Mouse (Mus musculus) forebrain, embryonic 11.5 days (tissue): Measurements from ENCODE around the gene Slc37a3. TPM values are rescaled to one million over a fixed set of nuclear protein-coding genes. Genes with fewer than 3 reads are reported as not detected.

Experiments
- ATAC-seq: fragments of 200-750 bp; cut with Nextera tagmentation; replicated peaks from 2 replicates; pipeline ENCODE4 v1.8.0; 2017; ENCODE audit warnings: moderate TSS enrichment; ENCODE audit not compliant: low FRiP score
- DNase-seq: peaks from one replicate; pipeline ENCODE4 v3.0.0-alpha.2; 2017; ENCODE audit warnings: low spot score
- H3K27ac ChIP-seq: fragments of 300-500 bp; sonication (generic); 2 replicates; pipeline ENCODE4 v1.5.1; 2014; ENCODE audit warnings: low read depth, low read length
- H3K27me3 ChIP-seq: fragments of 300-500 bp; sonication (generic); 2 replicates; pipeline ENCODE4 v1.6.1; 2014; ENCODE audit warnings: mild to moderate bottlenecking, low read length, mixed read lengths; ENCODE audit not compliant: control insufficient read depth, insufficient read depth
- H3K36me3 ChIP-seq: fragments of 300-500 bp; sonication (generic); 2 replicates; pipeline ENCODE4 v1.6.1; 2014; ENCODE audit warnings: mild to moderate bottlenecking, low read length, moderate library complexity, mixed read lengths; ENCODE audit not compliant: control insufficient read depth, insufficient read depth
- H3K4me1 ChIP-seq: fragments of 300-500 bp; sonication (generic); replicated peaks from 2 replicates; pipeline ENCODE4 v1.6.1; 2014; ENCODE audit warnings: low read length, mixed read lengths; ENCODE audit not compliant: control insufficient read depth, insufficient read depth
- H3K4me2 ChIP-seq: fragments of 300-500 bp; sonication (generic); 2 replicates; pipeline ENCODE4 v1.6.1; 2014; ENCODE audit warnings: low read depth, mild to moderate bottlenecking, low read length, moderate library complexity, mixed read lengths; ENCODE audit not compliant: severe bottlenecking
- H3K4me3 ChIP-seq: fragments of 300-500 bp; sonication (generic); 2 replicates; pipeline ENCODE4 v1.5.1; 2014; ENCODE audit warnings: low read depth, low read length
- H3K9ac ChIP-seq: fragments of 300-500 bp; sonication (generic); 2 replicates; pipeline ENCODE4 v1.6.1; 2014; ENCODE audit warnings: low read length
- H3K9me3 ChIP-seq: fragments of 300-500 bp; sonication (generic); 2 replicates; pipeline ENCODE4 v1.6.1; 2016; ENCODE audit warnings: low read length, mixed read lengths; ENCODE audit not compliant: control insufficient read depth
- WGBS: fragments of 180-500 bp; shearing (Covaris S2); extraction: QIAGEN DNeasy Blood & Tissue Kit; methylation state at CpG from one replicate; pipeline ENCODE4 v1.1.7; 2014; 5-methylcytosine and 5-hydroxymethylcytosine counted together
- polyA plus RNA-seq: library from polyadenylated mRNA; unstranded; fragments of >200 nt; fragmentation: Nextera tagmentation; extraction: Ambion mirVana; gene quantifications from 2 replicates; pipeline ENCODE4 v1.2.1, GENCODE M21; 2014

Gene Slc37a3
- 36.7 and 39.4 TPM in 2 replicates for polyA plus RNA-seq

DNA sequence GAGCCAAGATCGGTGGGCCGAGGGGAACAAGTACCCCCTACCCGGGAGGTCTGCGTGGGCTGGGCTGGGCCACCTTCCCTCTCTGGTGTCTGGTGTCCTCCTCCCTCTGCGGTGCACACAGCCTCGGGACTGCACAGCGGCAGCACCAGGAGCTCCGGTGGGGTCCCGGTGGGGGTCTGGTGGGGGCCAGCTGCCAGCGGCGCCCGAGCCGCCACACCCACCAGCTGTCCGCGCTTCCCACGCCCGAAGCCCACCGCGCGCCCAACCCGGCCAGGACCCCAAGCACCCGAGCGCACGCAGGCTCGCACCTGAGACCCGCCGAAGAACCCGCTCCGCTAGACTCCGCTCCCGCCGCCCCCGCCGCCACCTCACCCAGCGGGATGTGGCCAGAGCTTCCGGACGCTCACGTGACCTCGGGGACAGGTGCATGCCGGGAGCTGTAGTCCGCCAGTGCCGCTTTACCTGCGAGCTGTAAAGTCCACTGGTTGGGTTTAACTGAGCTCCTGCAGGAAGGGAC lies at the start of gene Slc37a3:
TSS of gene Slc37a3 (minus strand) at position 365 of the 517 bp plus-strand sequence.
- WGBS: 0% methylated on average over 43 of the region's 43 CpGs
- Histone ChIP-seq H3K4me2 (peak within 1 kb of the TSS; percentile 83), H3K27me3 (peaks cover 2% of the 10 kb centered on the region; the same call in 1 of the 2 replicates), H3K9me3 (no peaks in the 10 kb centered on the region), H3K4me3 (peak within 1 kb of the TSS; percentile 93), H3K9ac (peak within 1 kb of the TSS; percentile 88), H3K27ac (no peak within 1 kb of the TSS), H3K4me1 (0 out of 2 replicates have a peak, but pooled peaks cover 4% of the 10 kb centered on the region), H3K36me3 (no peaks in the 10 kb centered on the region)
- peak; percentile 92 for ATAC-seq
- peak; percentile 94 for DNase-seq

DNA sequence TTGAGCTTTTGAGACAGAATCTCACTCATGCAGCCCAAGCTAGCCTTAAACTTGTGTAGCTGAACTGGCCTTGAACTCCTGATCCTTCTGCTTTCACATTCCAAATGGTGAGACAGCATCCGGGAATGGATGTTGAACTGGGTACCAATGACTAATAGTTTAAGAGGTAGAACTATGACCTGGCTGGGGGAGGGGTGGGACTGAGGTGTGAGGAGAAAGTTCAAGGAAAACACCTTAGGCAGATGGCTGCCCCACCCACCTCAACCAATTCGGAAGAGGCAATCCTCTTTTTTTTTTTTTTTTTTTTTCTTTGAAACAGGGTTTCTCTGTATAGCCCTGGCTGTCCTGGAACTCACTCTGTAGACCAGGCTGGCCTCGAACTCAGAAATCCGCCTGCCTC lies 49.2 kb upstream of the Slc37a3 start:
- Histone ChIP-seq H3K9ac (no peak overlapping the region), H3K4me2 (no peak overlapping the region), H3K4me1 (no peaks in the 10 kb centered on the region), H3K9me3 (no peaks in the 10 kb centered on the region), H3K27ac (no peak overlapping the region), H3K4me3 (no peak overlapping the region), H3K36me3 (no peaks in the 10 kb centered on the region), H3K27me3 (no peaks in the 10 kb centered on the region)
- no peak for DNase-seq
- WGBS: 87% methylated on average over 4 of the region's 4 CpGs
- ATAC-seq: no peak

DNA sequence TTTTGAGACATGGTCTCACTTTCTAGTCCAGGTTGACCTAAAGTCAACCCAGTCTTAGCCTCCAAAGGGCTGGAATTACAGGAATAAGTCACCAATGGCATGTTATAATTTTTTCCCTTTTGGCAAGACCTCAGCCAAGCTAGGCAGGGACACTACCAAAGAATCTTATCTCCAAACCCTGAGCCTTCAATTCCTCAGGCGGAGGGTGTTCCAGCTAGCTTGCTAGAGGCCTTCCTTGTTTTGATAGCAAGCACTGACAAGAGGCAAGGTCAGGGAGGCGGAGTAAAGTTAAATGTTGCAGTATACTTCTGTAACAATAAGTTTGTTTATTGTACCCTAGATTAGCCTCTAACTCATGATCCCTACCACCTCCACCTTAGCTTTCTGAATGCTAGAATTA lies 47.7 kb upstream of the Slc37a3 start:
- no peaks in the 10 kb centered on the region for H3K9me3 ChIP-seq
- H3K9ac ChIP-seq: no peak overlapping the region
- no peak for ATAC-seq
- no peaks in the 10 kb centered on the region for H3K27me3 ChIP-seq
- no peaks in the 10 kb centered on the region for H3K4me1 ChIP-seq
- 99% methylated on average over 2 of the region's 2 CpGs for WGBS
- no peak overlapping the region for H3K27ac ChIP-seq
- H3K4me3 ChIP-seq: no peak overlapping the region
- no peak overlapping the region for H3K4me2 ChIP-seq
- H3K36me3 ChIP-seq: no peaks in the 10 kb centered on the region
- DNase-seq: no peak

DNA sequence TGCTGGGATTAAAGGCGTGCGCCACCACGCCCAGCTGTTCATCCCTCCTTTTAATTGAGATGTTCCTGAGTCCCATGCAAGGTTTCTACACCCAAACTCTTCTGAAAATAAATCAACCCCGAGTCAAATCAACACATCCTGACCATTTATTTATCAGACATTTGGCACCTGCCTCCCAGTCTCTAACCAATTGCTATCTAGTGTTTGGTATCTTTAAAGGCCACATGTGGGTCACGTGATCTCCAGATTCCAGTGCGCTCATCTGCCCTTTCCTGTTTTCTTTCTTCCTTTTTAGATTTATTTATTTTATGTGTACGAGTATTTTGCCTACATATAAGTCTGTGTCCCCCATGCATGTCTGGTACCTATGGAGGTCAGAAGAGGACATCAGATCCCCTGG lies 46.2 kb upstream of the Slc37a3 start:
- ATAC-seq: no peak

DNA sequence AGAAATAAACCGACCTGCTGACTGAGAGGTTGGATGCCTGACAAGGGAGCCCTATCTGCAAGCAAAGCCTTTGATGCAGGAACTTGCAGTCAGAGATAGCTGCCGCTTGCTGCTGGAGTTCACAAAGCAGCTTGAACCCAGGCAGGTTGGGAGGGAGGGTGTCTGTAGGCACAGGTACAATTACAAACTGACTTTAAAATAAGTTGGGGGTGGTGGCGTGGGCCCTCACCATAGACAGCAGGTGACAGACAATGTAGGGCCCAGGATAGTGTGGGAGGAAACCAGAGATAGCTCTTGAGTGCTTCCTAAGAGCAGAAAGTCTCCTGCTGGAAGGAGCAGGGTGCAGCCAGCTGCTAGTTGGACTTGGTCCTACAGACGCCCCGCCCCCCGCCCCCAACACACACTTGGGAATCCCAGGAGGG lies 45.7 kb upstream of the Slc37a3 start:
- no peaks in the 10 kb centered on the region for H3K9me3 ChIP-seq
- H3K27ac ChIP-seq: no peak overlapping the region
- ATAC-seq (no peak), DNase-seq (no peak)
- no peak overlapping the region for H3K9ac ChIP-seq
- H3K4me1 ChIP-seq: peaks cover 5% of the 10 kb centered on the region; the same call in 1 of the 2 replicates
- H3K4me2 ChIP-seq: no peak overlapping the region
- H3K27me3 ChIP-seq: no peaks in the 10 kb centered on the region
- WGBS: 78% methylated on average over 6 of the region's 6 CpGs
- no peak overlapping the region for H3K4me3 ChIP-seq
- H3K36me3 ChIP-seq: no peaks in the 10 kb centered on the region

More for the DNA sequence above, 46.2 kb upstream of the Slc37a3 start:
- Histone ChIP-seq H3K9ac (no peak overlapping the region), H3K27me3 (no peaks in the 10 kb centered on the region), H3K36me3 (no peaks in the 10 kb centered on the region), H3K4me3 (no peak overlapping the region), H3K4me2 (no peak overlapping the region), H3K27ac (no peak overlapping the region), H3K4me1 (peaks cover 5% of the 10 kb centered on the region; the same call in 1 of the 2 replicates), H3K9me3 (no peaks in the 10 kb centered on the region)
- WGBS: 92% methylated on average over 7 of the region's 7 CpGs
- no peak for DNase-seq

DNA sequence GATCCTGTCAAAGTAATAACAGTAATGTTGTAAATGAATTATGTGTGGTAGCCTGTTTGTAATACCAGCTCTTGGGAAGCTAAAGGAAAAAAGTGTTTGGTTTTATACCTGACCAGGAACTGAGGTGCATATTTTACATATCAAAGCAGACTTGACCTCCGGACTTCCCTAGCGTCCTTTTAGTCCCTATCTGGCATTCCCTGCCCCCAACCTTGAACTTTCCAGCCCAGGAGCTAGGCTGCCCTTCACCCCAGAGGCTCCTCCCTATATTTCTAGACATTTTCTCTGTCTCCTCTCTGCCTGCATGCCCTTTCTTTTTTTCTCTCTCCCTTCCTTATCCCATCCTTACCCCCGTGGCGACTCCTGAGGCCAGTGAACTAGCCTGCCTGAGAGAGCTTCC lies 43.4 kb upstream of the Slc37a3 start:
- H3K27ac ChIP-seq: no peak overlapping the region
- H3K36me3 ChIP-seq: no peaks in the 10 kb centered on the region
- no peaks in the 10 kb centered on the region for H3K9me3 ChIP-seq
- DNase-seq (no peak), ATAC-seq (no peak)
- no peak overlapping the region for H3K9ac ChIP-seq
- no peaks in the 10 kb centered on the region for H3K27me3 ChIP-seq
- WGBS: 41% methylated on average over 4 of the region's 4 CpGs
- no peak overlapping the region; the same call in 1 of the 2 replicates for H3K4me3 ChIP-seq
- H3K4me1 ChIP-seq: peaks cover 5% of the 10 kb centered on the region; the same call in 1 of the 2 replicates
- H3K4me2 ChIP-seq: no peak overlapping the region

DNA sequence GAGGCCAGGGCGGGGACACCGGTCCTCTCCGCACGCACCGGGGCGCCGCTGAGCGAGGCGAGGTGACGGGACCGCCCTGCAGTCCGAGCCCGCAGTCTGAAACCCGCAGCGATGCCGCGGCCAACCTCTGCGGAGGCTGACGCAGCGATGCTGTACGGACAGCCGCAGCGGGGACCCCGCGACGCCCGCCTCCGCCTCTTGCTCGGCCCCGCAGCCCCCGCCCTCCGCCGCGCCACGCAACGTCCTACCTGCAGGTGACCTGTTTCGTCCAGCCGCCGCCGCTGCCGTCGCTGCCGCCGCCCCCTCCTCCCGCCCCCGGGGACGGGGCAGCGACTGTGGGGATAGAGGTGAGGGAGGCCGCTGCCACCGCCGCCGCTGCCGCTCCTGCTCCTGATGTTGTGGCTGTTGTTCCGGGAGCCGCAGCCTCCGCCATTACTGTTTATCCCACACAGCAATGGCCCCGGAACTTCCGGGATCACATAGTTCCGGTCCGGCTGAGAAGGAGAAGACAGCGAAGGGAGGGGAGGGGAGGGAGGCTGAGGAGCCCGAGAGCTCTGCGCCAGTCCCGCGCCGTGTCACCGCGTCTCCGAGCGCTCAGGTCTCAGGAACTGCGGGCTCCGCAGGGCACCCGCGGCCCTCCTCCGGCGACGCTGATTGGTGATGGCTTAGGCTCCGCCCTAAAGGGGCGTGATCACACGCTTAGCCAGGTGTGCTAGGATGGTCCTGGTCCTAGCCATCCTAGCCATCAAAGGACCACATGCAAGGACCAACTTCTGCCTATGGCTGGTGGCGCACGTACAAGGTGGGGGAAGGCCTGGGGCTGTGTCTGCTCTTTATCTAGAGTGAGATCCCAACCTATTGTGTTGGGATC lies 42.6 kb upstream of the Slc37a3 start, which contains the start of gene Mkrn1:
TSS of gene Mkrn1 (minus strand) at position 612 of the 871 bp plus-strand sequence.
- Histone ChIP-seq H3K9me3 (no peaks in the 10 kb centered on the region), H3K27ac (peak within 1 kb of the TSS; percentile 73), H3K27me3 (no peaks in the 10 kb centered on the region), H3K36me3 (no peaks in the 10 kb centered on the region), H3K4me3 (peak within 1 kb of the TSS; percentile 98), H3K4me2 (peak within 1 kb of the TSS; percentile 65), H3K4me1 (peaks cover 5% of the 10 kb centered on the region; the same call in 1 of the 2 replicates), H3K9ac (peak within 1 kb of the TSS; percentile 87)
- under 1% methylated on average over 76 of the region's 82 CpGs for WGBS
- DNase-seq: peak; percentile 89
- peak; percentile 93 for ATAC-seq

DNA sequence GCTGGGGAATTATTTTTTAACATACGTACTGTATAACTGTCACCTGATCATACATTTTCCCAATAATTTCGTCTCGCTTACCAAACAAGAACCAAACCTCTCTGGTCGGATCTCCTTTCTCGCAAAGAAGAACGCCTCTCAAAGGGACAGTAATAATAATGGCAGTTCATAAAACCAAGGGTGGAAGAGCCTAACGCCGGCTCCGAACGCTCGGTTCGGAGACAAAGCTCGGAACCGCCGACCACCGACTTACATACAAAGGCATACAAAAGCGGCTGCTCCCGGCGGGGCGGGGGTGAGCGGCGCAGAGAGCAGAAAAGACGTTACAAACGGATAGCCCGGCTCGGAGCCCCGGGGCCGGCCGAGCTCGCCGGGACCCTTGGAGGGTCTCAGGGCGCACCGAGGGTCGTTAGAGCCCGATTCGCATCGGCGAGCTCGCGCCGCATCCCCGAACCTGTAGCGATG lies 41.9 kb upstream of the Slc37a3 start:
- no peak for DNase-seq
- peak overlapping the region; percentile 65 for H3K4me2 ChIP-seq
- WGBS: under 1% methylated on average over 43 of the region's 43 CpGs

More for the DNA sequence above, 41.9 kb upstream of the Slc37a3 start:
- peak overlapping the region; percentile 73 for H3K27ac ChIP-seq
- peak; percentile 21 for ATAC-seq
- peak overlapping the region; percentile 98 for H3K4me3 ChIP-seq
- peak overlapping the region; percentile 87 for H3K9ac ChIP-seq
- peaks cover 5% of the 10 kb centered on the region; the same call in 1 of the 2 replicates for H3K4me1 ChIP-seq
- H3K27me3 ChIP-seq: no peaks in the 10 kb centered on the region
- no peaks in the 10 kb centered on the region for H3K9me3 ChIP-seq
- no peaks in the 10 kb centered on the region for H3K36me3 ChIP-seq
